Mouse (Mus musculus) small intestine, adult 2 months (tissue): ENCODE results near the gene Ahcy.

Experiments
- CTCF ChIP-seq: fragments of 200-500 bp; IDR thresholded peaks from 2 replicates; pipeline ENCODE4 v1.5.1; 2012; ENCODE audit warnings: low read depth, mild to moderate bottlenecking, control low read depth, inconsistent platforms, low read length, moderate library complexity, mixed read lengths; ENCODE audit not compliant: insufficient replicate concordance, insufficient read length; ENCODE audit errors: extremely low read depth
- POLR2A ChIP-seq: fragments of 200-500 bp; IDR thresholded peaks from 2 replicates; pipeline ENCODE4 v1.6.1; 2012; ENCODE audit warnings: low read depth, mild to moderate bottlenecking, control low read depth, inconsistent platforms, low read length, moderate library complexity

- TF ChIP-seq CTCF, result no peak
- TF ChIP-seq POLR2A, result no peak
These were observed 24.6 kb upstream of the Ahcy start for GRCm38 (mm10) chr2:155098720-155099380.
